Mouse (Mus musculus): ENCODE measurements around the gene Tspyl4. TPM values are rescaled to one million over a fixed set of nuclear protein-coding genes. Genes with fewer than 3 reads are reported as not detected.
"Not testable (repeated sequence)": the region's sequence is repeated elsewhere in the genome, so short reads cannot be mapped to it uniquely, and the experiment has no call there.

Tspyl4 gene
- total RNA-seq (2021) = 10 to 100 TPM in 1 of 2 experiments, 1 to 10 TPM in 1; 8.0 to 10.1 TPM
- long read RNA-seq, experiment 1, partial matches to known transcripts = 0 of 5 reads
- long read RNA-seq, experiment 1, other reads (novel, unspliced or antisense) = 0 of 5 reads
- long read RNA-seq, experiment 2, transcript Tspyl4-201 (1 exons, 3,879 nt) = major isoform, 5 of 5 reads
- long read RNA-seq, experiment 2, partial matches to known transcripts = 0 of 5 reads
- long read RNA-seq, experiment 2, other reads (novel, unspliced or antisense) = 0 of 5 reads

DNA sequence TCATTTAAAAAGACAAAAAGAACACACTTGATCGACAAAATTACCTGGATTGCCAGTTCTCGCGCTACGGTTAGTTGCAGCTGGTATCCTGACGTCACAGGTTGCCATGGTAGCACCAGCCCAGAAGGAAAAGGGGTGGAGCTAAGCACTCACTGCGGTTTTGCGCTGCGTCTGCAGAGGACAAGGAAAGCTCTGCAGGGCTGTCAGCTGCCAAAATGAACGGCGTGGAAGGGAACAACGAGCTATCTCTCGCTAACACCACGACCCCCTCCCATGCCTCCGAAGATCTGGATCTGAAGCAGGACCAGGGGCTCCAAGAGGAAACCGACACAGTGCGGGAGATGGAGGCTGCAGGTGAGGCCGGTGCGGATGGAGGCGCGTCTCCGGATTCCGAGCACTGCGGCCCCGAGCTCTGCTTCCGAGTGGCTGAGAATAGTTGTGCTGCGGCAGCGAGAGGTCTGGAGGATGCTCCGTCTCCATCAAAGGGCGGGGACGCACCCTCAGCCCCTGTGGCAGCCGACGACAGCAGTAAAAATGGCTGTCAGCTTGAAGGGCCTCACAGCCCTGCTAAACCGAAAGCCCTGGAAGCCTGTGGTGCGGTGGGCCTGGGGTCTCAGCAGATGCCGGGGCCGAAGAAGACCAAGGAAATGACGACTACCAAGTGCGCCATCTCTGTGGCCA is at the start of gene Tspyl4:
TSS of gene Tspyl4 (plus strand) at position 144 of the 681 bp plus-strand sequence.
- intact Hi-C loops (cut with DNase I) = no loop called here

DNA sequence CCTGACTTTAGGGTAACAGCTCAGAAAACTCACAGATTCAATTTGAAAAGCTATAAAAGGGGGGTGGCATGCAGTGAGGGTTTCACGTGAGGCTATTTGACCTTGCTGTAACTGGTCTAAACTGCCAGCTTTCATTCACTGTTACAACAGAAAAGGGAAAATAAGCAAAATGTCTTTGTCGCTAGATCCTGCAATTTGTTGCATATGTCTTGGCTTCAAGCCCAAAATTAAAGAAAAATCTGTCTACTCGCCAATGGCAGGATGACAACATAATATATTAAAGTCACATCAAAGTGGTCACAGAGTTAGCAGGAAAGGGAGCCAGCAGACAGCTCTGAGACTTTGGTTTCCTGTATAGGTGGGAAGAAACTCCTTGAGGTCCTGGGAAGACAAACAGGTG is 49.5 kb upstream of the Tspyl4 start:
- intact Hi-C loops (cut with DNase I) = no loop called here
- no peak for DNase-seq

More for the DNA sequence above, at the start of gene Tspyl4:
- DNase-seq = peak; percentile 88 to 92

DNA sequence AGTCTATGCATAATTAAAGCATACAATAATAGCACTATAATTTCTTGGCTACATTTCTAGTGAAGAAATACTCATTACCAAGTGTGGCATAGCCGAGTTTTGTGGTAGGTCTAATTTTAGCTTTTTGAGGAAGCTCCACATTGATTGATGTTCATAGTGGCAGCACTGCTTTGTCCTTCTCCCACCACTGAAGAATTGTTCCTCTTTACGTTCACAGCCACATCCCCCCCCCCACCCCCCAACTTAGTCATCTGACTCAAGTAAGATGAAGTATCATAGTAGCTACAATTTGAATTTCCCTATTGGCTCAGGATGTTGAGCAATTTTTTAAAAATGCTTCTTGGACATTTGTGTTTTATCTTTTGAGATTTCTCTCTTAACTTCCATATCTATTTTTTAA is 47.6 kb upstream of the Tspyl4 start:
- intact Hi-C loops (cut with DNase I) = no loop called here
- no peak for DNase-seq

DNA sequence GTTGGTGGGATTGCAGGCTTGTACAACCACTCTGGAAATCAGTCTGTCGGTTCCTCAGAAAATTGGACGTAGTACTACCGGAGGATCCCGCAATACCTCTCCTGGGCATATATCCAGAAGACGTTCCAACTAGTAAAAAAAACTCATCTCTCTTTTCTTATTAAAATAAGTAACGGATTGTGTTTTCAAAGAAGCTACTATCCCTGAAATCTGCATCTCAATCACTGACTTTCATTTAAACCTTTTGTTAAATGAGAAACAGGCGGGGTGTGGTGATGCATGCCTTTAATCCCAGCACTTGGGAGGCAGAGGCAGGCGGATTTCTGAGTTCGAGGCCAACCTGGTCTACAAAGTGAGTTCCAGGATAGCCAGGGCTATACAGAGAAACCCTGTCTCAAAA is 44.4 kb upstream of the Tspyl4 start:
- DNase-seq; intact Hi-C loops (cut with DNase I): not testable (repeated sequence)

DNA sequence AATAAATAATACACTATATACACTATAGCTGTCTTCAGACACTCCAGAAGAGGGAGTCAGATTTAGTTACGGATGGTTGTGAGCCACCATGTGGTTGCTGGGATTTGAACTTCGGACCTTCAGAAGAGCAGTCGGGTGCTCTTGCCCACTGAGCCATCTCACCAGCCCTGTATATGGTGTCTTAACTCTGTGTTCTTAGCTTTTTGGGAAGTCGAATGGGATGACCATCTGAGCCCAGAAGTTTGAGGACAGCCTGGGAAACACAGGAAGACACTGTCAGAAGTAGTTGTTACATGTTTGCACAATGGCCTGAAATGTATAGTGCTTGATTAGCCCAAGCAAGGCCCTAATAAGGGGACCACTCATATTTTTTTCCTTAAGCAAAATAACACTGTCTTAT is 32.1 kb upstream of the Tspyl4 start:
- intact Hi-C loops (cut with DNase I) = no loop called here

DNA sequence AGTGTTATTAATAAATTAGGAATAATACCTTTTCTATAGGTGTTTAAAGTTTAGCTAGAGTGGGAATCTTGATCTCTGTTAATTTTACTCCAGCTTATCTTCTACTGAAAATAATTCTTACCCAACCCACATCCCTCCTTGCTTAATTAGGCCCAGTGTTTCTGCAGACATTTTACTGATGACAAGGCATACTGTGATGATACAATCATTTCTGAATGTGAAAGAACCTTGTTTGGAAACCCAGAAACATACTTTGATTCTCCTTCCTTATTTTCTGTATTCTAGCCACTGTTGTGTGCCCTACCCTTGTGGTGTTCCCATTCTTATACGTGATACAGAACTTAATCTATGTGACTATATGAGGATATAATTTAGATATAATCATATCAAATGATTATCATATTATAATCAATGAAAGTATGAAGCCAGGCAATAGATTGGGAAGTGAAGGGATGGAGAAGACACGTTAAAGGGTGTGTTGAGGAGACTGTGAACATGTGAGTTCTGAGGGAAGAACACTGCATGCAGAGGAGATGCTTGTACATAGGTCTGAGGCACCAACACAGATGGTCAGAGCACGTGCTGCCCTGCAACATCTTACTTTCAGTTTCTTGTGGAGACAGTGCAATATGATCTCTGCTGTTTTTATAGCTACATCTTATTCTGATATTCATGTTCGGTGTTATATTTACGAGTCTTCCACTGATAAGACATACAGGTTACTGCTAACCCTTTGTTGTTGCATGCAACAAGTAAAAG is 29.8 kb upstream of the Tspyl4 start:
- no peak for DNase-seq
- intact Hi-C loops (cut with DNase I) = no loop called here

More for the DNA sequence above, 32.1 kb upstream of the Tspyl4 start:
- no peak for DNase-seq

DNA sequence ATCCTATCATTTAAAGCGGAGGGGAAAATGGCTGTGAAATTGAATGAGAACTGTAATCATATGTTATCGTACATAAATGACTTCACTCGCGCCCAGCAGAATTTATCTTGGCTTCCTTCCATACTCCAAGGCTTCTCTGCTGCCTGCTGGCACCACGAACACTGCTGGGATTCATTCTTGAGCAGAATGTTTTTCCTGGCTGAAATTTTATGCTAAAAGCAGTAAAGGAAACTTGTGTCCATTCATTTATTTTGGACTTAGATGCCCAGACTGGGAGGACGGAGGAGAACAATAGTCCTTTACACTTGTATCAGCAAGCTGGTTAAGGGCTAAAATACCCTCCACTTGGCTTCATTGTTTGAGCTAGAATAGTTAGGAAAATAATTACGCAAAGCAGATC is 25.6 kb upstream of the Tspyl4 start:
- DNase-seq = peak in 1 of 2 experiments; percentile 29
- intact Hi-C loops (cut with DNase I) = no loop called here

DNA sequence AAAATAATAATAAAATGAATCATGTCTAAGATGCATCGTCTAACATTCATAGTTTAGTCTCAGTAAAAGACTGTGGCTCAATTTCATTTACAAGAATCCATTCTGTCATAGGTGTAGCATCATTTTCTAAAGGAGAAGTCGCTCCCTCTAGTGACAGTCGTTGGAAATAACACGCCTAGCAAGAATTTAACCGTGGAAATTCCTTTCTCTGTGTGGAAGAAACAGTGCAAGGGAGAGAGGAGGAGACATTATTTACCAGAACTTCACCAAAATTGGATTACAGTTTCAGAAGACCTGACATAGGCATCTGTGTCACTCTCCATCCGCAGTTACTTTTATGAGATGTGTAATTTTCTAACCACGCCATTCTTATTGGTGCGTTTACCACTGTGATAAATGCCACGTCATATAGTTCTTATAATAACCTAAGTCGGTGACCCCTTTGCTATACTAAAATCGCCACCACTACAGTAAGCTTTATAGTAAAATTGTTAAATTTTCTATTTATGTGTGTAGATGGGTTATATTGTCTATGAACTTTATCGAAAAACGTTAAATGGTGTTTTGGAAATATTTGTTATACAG is 16.6 kb upstream of the Tspyl4 start:
- intact Hi-C loops (cut with DNase I) = loop anchor here (1.0 to 5.0 kb wide), 5 partner anchors 47 to 263 kb away; partner anchors contain the start of genes Calhm5 and Rwdd1
- DNase-seq = peak in 1 of 2 experiments; percentile 53

DNA sequence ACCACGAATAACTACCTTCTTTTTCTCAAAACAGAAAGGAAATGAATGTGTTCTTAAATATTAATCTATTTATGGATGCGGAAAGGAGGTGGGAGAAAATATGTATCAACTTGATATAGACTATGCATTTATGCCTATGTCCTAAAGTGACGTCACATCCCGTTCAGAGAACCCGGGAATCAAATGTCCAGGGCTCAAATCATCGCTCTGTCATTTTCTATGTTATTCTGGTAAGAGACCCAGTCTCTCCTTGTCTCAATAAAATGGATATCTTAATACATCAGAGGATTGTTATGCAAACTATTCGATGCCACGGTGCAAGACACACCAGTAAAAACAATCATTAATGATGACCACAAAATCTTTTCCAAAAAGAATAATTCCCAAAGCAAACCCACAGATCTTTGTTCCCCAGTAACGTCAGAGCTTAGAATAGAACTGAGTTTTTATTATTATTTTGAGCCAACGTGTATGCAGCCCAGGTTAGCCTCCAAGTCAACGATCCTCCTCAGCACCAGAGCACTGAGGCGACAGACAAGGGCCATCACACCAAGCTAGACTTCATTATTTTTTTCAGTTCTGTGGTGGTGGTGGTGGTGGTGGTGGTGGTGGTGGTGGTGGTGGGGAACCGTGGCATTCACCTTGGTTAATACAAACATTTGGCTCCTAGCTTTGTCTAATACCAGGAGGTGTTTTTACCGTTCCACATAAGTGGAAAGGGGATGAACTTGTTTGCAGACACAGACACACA is 15.9 kb upstream of the Tspyl4 start:
- intact Hi-C loops (cut with DNase I) = loop anchor here (5.0 kb wide), 4 partner anchors 46 to 264 kb away; partner anchors contain the start of genes Calhm5 and Rwdd1
- no peak for DNase-seq

DNA sequence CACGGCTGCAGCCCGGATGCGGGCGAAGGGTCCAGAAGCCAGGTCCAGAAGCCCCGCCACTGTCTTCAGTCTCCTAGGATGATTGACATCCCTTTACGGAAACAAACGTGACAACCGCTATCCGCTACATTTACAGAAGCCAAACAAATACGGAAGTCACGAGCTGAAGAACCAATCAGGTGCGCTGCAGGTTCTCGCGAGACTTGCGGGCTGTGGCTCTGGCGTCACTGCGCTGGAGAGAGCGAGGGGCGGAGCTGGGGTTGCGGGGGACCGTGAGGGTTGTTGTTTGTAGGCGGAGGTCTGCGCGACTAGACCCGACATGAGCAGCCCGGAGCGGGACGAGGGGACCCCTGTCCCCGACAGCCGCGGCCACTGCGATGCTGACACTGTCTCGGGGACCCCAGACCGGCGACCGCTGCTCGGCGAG is 15.3 kb upstream of the Tspyl4 start, which contains the start of gene Tspyl1:
TSS of gene Tspyl1 (plus strand) at position 229 of the 427 bp plus-strand sequence.
- intact Hi-C loops (cut with DNase I) = loop anchor here (2.0 to 5.0 kb wide), 5 partner anchors 45 to 265 kb away; partner anchors contain the start of genes Calhm5, Dse and Rwdd1
- DNase-seq = peak; percentile 98

DNA sequence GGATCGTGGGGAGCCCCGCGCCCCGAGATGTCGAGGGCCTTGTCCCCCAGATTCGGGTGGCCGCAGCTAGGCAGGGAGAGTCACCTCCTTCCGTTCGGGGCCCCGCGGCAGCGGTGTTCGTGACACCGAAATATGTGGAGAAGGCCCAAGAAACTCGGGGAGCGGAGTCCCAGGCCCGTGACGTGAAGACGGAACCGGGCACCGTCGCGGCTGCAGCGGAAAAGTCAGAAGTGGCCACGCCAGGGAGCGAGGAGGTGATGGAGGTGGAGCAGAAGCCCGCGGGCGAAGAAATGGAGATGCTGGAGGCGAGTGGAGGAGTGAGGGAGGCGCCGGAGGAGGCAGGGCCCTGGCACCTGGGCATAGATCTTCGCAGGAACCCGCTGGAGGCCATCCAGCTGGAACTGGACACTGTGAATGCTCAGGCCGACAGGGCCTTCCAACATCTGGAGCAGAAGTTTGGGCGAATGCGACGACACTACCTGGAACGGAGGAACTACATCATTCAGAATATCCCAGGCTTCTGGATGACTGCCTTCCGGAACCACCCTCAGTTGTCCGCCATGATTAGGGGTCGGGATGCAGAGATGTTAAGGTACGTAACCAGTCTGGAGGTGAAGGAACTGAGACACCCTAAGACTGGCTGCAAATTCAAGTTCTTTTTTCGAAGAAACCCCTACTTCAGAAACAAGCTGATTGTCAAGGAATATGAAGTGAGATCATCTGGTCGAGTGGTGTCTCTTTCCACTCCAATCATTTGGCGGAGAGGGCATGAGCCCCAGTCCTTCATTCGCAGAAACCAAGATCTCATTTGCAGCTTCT is 14.6 kb upstream of the Tspyl4 start:
- peak; percentile 64 to 69 for DNase-seq
- intact Hi-C loops (cut with DNase I) = loop anchor here (2.0 to 5.0 kb wide), 5 partner anchors 45 to 265 kb away; partner anchors contain the start of genes Calhm5, Dse and Rwdd1

DNA sequence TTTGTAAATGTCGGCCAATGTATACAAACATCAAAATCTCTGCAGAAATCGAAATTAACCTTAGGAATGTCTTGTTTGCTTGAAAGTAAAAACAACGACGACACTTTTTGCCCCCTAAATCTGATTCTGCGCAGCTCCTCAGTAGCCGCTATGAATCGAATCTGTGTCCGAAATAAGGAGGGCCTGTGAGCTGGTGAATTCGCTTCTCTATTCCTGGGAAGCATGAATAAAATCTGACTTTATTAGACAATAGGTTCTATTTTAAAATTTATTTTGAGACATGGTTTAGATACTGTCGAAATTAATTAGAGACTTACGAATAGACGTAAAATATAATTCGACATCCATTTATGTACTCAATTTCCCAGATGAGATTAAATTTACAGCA is 337 bp upstream of the Tspyl4 start:
- DNase-seq = no peak
- intact Hi-C loops (cut with DNase I) = no loop called here

DNA sequence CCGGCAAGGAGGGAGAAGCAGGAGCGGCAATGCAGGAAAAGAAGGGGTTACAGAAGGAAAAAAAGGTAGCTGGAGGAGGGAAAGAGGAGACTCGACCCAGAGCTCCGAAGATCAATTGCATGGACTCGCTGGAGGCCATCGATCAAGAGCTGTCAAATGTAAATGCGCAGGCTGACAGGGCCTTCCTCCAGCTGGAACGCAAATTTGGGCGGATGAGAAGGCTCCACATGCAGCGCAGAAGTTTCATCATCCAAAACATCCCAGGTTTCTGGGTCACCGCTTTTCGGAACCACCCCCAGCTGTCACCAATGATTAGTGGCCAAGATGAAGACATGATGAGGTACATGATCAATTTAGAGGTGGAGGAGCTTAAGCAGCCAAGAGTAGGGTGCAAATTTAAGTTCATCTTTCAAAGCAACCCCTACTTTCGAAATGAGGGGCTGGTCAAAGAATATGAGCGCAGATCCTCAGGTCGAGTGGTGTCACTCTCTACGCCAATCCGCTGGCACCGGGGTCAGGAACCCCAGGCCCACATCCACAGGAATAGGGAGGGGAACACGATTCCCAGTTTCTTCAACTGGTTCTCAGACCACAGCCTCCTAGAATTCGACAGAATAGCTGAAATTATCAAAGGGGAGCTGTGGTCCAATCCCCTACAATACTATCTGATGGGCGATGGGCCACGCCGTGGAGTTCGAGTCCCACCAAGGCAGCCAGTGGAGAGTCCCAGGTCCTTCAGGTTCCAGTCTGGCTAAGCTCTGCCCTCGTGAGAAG is 925 bp downstream of the Tspyl4 start:
- intact Hi-C loops (cut with DNase I) = no loop called here
- peak in 1 of 2 experiments; percentile 11 for DNase-seq

DNA sequence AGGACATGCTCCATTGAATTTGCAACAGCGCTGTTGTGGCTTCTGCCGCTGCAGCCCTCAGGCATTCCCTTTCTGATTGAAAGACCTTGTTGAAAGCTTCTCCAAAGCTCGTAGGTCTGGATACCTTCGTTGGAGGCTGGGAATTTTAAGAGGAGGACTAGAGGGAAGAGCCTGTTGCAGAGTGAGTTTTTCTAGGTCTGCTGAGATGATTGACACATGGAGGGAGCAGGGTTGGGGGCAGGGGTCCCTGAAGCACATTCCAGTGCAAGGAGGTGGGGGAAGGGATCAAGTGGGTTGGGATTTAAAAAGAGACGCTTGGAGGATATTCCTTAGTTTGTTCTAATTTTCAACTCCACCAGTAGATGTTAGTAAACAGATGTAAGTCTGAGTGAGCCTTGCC is 3.1 kb downstream of the Tspyl4 start:
- DNase-seq = no peak
- intact Hi-C loops (cut with DNase I) = no loop called here

DNA sequence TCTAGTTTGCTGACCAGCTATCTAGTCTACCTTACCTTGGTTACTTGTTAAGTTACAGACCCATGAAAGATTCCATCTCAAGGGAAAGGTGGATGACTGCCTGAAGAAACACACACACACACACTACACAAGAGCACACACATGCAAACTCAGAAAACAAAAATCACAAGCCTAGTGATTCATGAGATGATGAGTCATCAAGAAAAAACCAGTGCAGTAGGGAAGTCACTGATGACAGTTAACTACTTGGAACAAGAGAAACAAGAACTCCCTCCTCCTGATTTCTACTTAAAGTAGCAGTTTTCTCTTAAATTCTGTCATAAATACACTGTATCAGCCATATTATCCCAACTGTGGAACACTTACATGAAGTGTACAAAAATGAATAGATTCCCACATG is 9.8 kb downstream of the Tspyl4 start:
- intact Hi-C loops (cut with DNase I) = no loop called here
- no peak for DNase-seq

DNA sequence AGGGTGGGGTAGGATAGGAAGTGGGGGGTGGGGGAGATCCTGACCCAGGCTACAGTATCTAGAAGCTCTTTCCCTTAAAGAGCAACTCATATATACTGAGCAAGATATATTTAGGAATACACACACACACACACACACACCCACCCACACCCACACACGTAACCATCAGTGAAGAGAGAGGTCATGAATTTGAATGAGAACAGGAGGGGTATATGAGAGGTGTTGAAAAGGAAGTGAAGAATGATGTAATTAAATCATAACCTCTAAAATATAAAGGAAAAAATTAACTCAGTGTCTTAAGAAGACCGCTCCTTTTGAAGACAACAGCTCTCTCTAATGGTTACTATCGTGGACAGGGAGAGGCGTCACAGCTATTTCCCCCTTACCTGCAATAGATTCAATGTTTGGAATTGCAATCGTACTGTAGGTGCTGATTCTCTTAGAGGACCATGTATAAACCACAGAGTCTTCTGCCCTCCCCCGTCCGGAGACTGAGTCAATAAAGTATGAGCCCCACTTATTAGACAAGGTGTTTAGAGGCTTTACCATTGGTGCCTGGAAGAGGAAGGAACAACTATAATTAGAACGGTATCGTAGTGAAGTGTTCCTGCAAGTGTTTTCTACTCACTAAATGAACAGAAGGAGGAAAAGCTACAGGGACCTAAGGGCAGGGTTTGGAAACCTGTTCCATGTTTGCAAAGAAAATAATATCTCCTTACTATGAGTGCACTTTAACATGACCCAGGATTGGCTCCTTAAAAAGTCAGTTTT is 12.9 kb downstream of the Tspyl4 start:
- intact Hi-C loops (cut with DNase I) = no loop called here
- no peak for DNase-seq

DNA sequence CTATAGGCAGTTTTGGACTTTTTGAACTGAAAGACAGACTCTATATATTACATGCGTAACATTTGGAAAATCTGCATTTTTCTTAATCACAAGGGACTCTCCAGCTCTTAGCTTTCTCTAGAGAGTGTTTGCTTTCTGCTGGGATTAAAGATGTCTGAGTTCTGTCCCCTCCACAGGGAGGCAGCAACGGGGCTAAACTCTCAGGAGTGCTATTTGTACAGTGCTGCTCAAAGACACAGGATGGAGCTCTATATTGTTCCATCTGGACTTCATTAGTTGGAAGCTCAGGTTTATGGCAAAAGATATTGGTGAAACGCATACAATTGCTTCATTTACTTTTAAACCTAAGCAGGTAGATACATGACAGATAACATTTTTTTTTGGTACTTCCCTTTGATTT is 15.3 kb downstream of the Tspyl4 start:
- intact Hi-C loops (cut with DNase I) = no loop called here
- DNase-seq = no peak
